Comparison of ENCODE assay signal across 9 mouse cellular contexts in genomic region chr5:92905594-92906008, GRCm38 (mm10).
DNase-seq lines count a peak whose midpoint lies in the region; ATAC-seq and TF ChIP-seq lines count a peak whose summit lies in the region.
"Had no signal": no experiment of that assay in that cellular context is flagged by ENCODE, and none has a peak within 500 bp of the region (broad histone marks: within the 10 kb centered on the region; RNA-seq: fewer than 3 reads in every experiment).

No protein-coding gene starts in this region.

- WGBS in limb, embryonic 13.5 days: 11% methylated on average over 8 of the region's 8 CpGs
- WGBS in olfactory bulb, adult 2 months: 16% methylated on average over 8 of the region's 8 CpGs

- peak overlapping the region; percentile 39; the same call in 1 of the 2 replicates for H3K9ac ChIP-seq in limb, embryonic 13.5 days
- H3K9ac ChIP-seq: liver, embryonic 13.5 days had no signal

- no peak for TF ChIP-seq CTCF in olfactory bulb, adult 2 months (IDR thresholded peaks at IDR 0.05; ENCODE audit: insufficient read depth, low read depth, low read length)

- H3K9me3 ChIP-seq in limb, embryonic 13.5 days: peaks cover 7% of the 10 kb centered on the region
- H3K9me3 ChIP-seq: liver, embryonic 13.5 days had no signal

- no peaks in the 10 kb centered on the region for H3K27me3 ChIP-seq in limb, embryonic 13.5 days

- no peak overlapping the region for H3K4me3 ChIP-seq in limb, embryonic 13.5 days
- H3K4me3 ChIP-seq in olfactory bulb, adult 2 months (ENCODE audit: insufficient read depth, low read depth, low read length): no peak overlapping the region
- H3K4me3 ChIP-seq: liver, embryonic 13.5 days had no signal

- H3K4me2 ChIP-seq in limb, embryonic 13.5 days (replicated peaks): peak overlapping the region; percentile 14; the same call in 1 of the 2 replicates
- H3K4me2 ChIP-seq: liver, embryonic 13.5 days had no signal

- peaks cover 20% of the 10 kb centered on the region for H3K4me1 ChIP-seq in limb, embryonic 13.5 days
- H3K4me1 ChIP-seq in olfactory bulb, adult 2 months (ENCODE audit: control insufficient read depth, insufficient read depth, low read length): peaks cover 16% of the 10 kb centered on the region
- H3K4me1 ChIP-seq: liver, embryonic 13.5 days had no signal

- no peak overlapping the region; the same call in 1 of the 2 replicates for H3K27ac ChIP-seq in limb, embryonic 13.5 days
- peak overlapping the region; percentile 17; the same call in 1 of the 2 replicates for H3K27ac ChIP-seq in olfactory bulb, adult 2 months (ENCODE audit: insufficient read depth, low read depth, low read length)
- H3K27ac ChIP-seq: liver, embryonic 13.5 days had no signal

- no peak for TF ChIP-seq POLR2A in olfactory bulb, adult 2 months (IDR thresholded peaks at IDR 0.05; ENCODE audit: insufficient read depth, low read depth, low read length)

- peak; percentile 18 for DNase-seq in right cerebral cortex, adult 18-20 months
- DNase-seq in right cerebral cortex, postnatal 4 days: no peak
- peak; percentile 80 for DNase-seq in forelimb bud, embryonic 11.5 days (ENCODE audit: low read depth, low spot score)
- DNase-seq in cerebellum, postnatal 36 days: no peak
- DNase-seq in cerebellum, adult 8-10 months: no peak
- DNase-seq in kidney, adult 8-10 months: no peak
- DNase-seq: liver, embryonic 13.5 days had no signal

- ATAC-seq in limb, embryonic 13.5 days (ENCODE audit: low FRiP score, low read depth): peak; percentile 66

- peaks cover 9% of the 10 kb centered on the region for H3K36me3 ChIP-seq in limb, embryonic 13.5 days
- H3K36me3 ChIP-seq: liver, embryonic 13.5 days had no signal

Comparison
In these comparisons a context has a peak if more than half of its experiments do, and no peak if none do; other contexts are left out.
1. DNase-seq: peak in right cerebral cortex, adult 18-20 months (single experiment) and forelimb bud, embryonic 11.5 days (single experiment); none in right cerebral cortex, postnatal 4 days (single experiment), cerebellum, postnatal 36 days (0 of 2), cerebellum, adult 8-10 months (single experiment) and kidney, adult 8-10 months (0 of 2).